Comparison of ENCODE assay signal across 9 mouse cellular contexts in the genomic region with DNA sequence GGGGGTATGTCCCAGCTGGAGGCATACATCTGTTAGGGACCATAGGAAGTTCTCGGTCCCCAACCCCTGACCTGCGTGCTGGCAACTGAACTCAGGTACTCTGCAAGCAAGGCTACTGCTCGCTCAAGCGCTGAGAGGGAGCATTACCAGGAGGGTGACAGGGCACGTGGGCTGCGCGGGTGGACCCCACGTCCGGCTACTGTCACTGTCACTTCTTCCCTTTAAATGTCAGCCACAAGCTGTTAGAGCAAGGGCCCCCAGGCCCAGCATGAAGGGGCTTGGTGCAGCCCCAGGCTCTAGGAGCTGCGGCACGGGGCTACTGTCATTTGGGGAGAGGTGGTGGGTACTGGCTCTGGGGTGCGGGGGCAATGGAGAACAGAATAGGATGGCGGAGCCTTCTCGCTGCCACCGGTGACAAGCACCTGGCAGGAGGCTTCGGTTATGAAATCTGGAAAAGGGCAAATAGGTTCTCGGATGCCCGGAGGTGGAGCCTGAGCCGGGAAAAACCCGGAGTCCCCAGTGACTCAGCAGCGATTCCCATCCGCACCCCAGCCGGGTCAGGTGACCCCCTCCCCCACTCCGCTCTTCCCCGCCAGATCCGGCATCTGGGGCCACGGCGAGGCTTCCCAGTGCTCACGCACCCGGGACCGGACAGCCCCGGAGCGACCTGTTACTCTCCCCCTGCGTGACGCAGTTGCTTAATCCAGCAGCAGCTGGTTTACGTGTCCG. TPM values are rescaled to one million over a fixed set of nuclear protein-coding genes. Genes with fewer than 3 reads are reported as not detected.
A peak's percentile ranks its signal among the peaks of the same experiment; 100 is the strongest.
DNase-seq lines count a peak whose midpoint lies in the region; ATAC-seq and TF ChIP-seq lines count a peak whose summit lies in the region.
"Had no signal": no experiment of that assay in that cellular context is flagged by ENCODE, and none has a peak within 500 bp of the region (broad histone marks: within the 10 kb centered on the region; RNA-seq: fewer than 3 reads in every experiment).

No protein-coding gene starts in this region.

- H3K4me2 ChIP-seq in forebrain, embryonic 13.5 days: peak overlapping the region; percentile 10

- no peak for TF ChIP-seq CTCF in heart, adult 2 months (IDR thresholded peaks at IDR 0.05)
- no peak for TF ChIP-seq CTCF in small intestine, adult 2 months (IDR thresholded peaks at IDR 0.05; ENCODE audit: extremely low read depth, insufficient read length, insufficient replicate concordance, low read depth, low read length)

- DNase-seq in heart, adult 2 months: peak; percentile 46 to 53
- no peak for DNase-seq in heart, adult 8-10 months (ENCODE audit: low spot score)
- DNase-seq in R1 (ENCODE audit: low read depth, low spot score): peak; percentile 33
- peak; percentile 85 to 89 for DNase-seq in lung, adult 18-20 months
- no peak for DNase-seq in retina, embryonic 14.5 days (ENCODE audit: low spot score)

- no peaks in the 10 kb centered on the region for H3K36me3 ChIP-seq in heart, adult 2 months (ENCODE audit: control insufficient read depth, insufficient read depth, low read length)
- no peaks in the 10 kb centered on the region for H3K36me3 ChIP-seq in forebrain, embryonic 13.5 days (ENCODE audit: poor library complexity, severe bottlenecking)
- no peaks in the 10 kb centered on the region for H3K36me3 ChIP-seq in small intestine, adult 2 months (ENCODE audit: control insufficient read depth, insufficient read depth, low read length)

- H3K9me3 ChIP-seq in forebrain, embryonic 13.5 days (replicated peaks): no peaks in the 10 kb centered on the region

- intact Hi-C loops in heart, adult 2 months (cut with DNase I): no loop called here

- TF ChIP-seq EP300 in heart, adult 2 months (IDR thresholded peaks at IDR 0.05; ENCODE audit: insufficient read depth, low read depth, low read length): no peak

- no peak for TF ChIP-seq POLR2A in heart, adult 2 months (IDR thresholded peaks at IDR 0.05; ENCODE audit: insufficient read depth, low read depth, low read length)
- peak; percentile 21; the same call in 1 of the 2 replicates for TF ChIP-seq POLR2A in small intestine, adult 2 months (IDR thresholded peaks at IDR 0.05; ENCODE audit: low read depth, low read length)

- H3K27me3 ChIP-seq in heart, adult 2 months (ENCODE audit: control insufficient read depth, insufficient read depth, low read length): no peaks in the 10 kb centered on the region
- H3K27me3 ChIP-seq in forebrain, embryonic 13.5 days: peaks cover 62% of the 10 kb centered on the region
- H3K27me3 ChIP-seq in small intestine, adult 2 months (ENCODE audit: control insufficient read depth, insufficient read depth, low read length): no peaks in the 10 kb centered on the region

- H3K4me3 ChIP-seq in heart, adult 2 months: peak overlapping the region; percentile 46
- H3K4me3 ChIP-seq in forebrain, embryonic 13.5 days: peak overlapping the region; percentile 1; the same call in 1 of the 2 replicates
- peak overlapping the region; percentile 63 for H3K4me3 ChIP-seq in small intestine, adult 2 months (ENCODE audit: low read depth, low read length)

- WGBS in heart, adult 2 months: 11% methylated on average over 37 of the region's 37 CpGs
- 7% methylated on average over 37 of the region's 37 CpGs for WGBS in forebrain, embryonic 13.5 days
- WGBS in small intestine, adult 2 months: 7% methylated on average over 37 of the region's 37 CpGs

- H3K79me2 ChIP-seq in heart, adult 2 months (replicated peaks; ENCODE audit: control insufficient read depth, insufficient read depth, low read length): no peaks in the 10 kb centered on the region

- no peak for ATAC-seq in forebrain, embryonic 13.5 days
- peak; percentile 34 for ATAC-seq in inflammation-experienced regulatory T-cells, adult 6 months

- H3K9ac ChIP-seq in heart, adult 2 months (ENCODE audit: low read depth, low read length): peak overlapping the region; percentile 27
- H3K9ac ChIP-seq in forebrain, embryonic 13.5 days: peak overlapping the region; percentile 40; the same call in 1 of the 2 replicates

- peaks cover 6% of the 10 kb centered on the region for H3K4me1 ChIP-seq in heart, adult 2 months (ENCODE audit: control insufficient read depth, insufficient read depth, low read length)
- H3K4me1 ChIP-seq in forebrain, embryonic 13.5 days: peaks cover 11% of the 10 kb centered on the region
- H3K4me1 ChIP-seq in small intestine, adult 2 months (ENCODE audit: control insufficient read depth, insufficient read depth, insufficient read length, low read length): peaks cover 26% of the 10 kb centered on the region

- H3K27ac ChIP-seq in heart, adult 2 months: no peak overlapping the region
- no peak overlapping the region for H3K27ac ChIP-seq in forebrain, embryonic 13.5 days
- H3K27ac ChIP-seq in small intestine, adult 2 months (ENCODE audit: insufficient read depth, low read depth, low read length): peak overlapping the region; percentile 88

RNA-seq across cellular contexts. Expression of gene Gng7, which starts 29.3 kb away (rescaled TPM):
- under 1 TPM; 0.50 to 0.63 TPM for total RNA-seq in heart, adult 2 months (2021)
- 0.68 and 1.1 TPM in 2 replicates for polyA plus RNA-seq in heart, adult 2 months (2012; rRNA removed)
- total RNA-seq in heart, adult 8-10 months (2022): 1 to 10 TPM; 1.0 to 1.7 (median 1.5) TPM
- 14.8 and 17.6 TPM in 2 replicates for polyA plus RNA-seq in forebrain, embryonic 13.5 days (2015; fragmentation: Nextera tagmentation; extraction: Ambion mirVana)
- polyA plus RNA-seq in inflammation-experienced regulatory T-cells, adult 6 months (2017; shearing (Covaris generic)): not detected
- 0.44 and 0.74 TPM in 2 replicates for polyA plus RNA-seq in small intestine, adult 2 months (2012; rRNA removed)
- total RNA-seq: neutrophil, adult 5-6 weeks had no signal

RNA-seq across cellular contexts. Expression of gene Diras1, which starts 40.1 kb away (rescaled TPM):
- not detected for total RNA-seq in heart, adult 2 months (2021)
- 0.04 and 0.06 TPM in 2 replicates for polyA plus RNA-seq in heart, adult 2 months (2012; rRNA removed)
- total RNA-seq in heart, adult 8-10 months (2022): under 1 TPM in 1 of 4 experiments, not detected in 3; 0.44 TPM
- 13.4 and 15.0 TPM in 2 replicates for polyA plus RNA-seq in forebrain, embryonic 13.5 days (2015; fragmentation: Nextera tagmentation; extraction: Ambion mirVana)
- polyA plus RNA-seq in inflammation-experienced regulatory T-cells, adult 6 months (2017; shearing (Covaris generic)): not detected
- 0.32 and 0.38 TPM in 2 replicates for polyA plus RNA-seq in small intestine, adult 2 months (2012; rRNA removed)
- total RNA-seq: neutrophil, adult 5-6 weeks had no signal

RNA-seq across cellular contexts. Expression of gene Slc39a3, which starts 51.8 kb away (rescaled TPM):
- 10 to 100 TPM; 13.9 to 14.4 TPM for total RNA-seq in heart, adult 2 months (2021)
- polyA plus RNA-seq in heart, adult 2 months (2012; rRNA removed): 20.5 and 21.9 TPM in 2 replicates
- total RNA-seq in heart, adult 8-10 months (2022): 10 to 100 TPM; 12.1 to 14.1 (median 12.7) TPM
- 33.4 and 37.8 TPM in 2 replicates for polyA plus RNA-seq in forebrain, embryonic 13.5 days (2015; fragmentation: Nextera tagmentation; extraction: Ambion mirVana)
- polyA plus RNA-seq in inflammation-experienced regulatory T-cells, adult 6 months (2017; shearing (Covaris generic)): 1 to 10 TPM; 2.4 to 5.0 (median 2.7) TPM
- polyA plus RNA-seq in small intestine, adult 2 months (2012; rRNA removed): 19.3 and 31.6 TPM in 2 replicates

RNA-seq across cellular contexts. Expression of gene Gadd45b, which starts 55.5 kb away (rescaled TPM):
- total RNA-seq in heart, adult 2 months (2021): 10 to 100 TPM; 10.9 to 13.9 TPM
- polyA plus RNA-seq in heart, adult 2 months (2012; rRNA removed): 10.0 and 10.1 TPM in 2 replicates
- 10 to 100 TPM in 2 of 4 experiments, 1 to 10 TPM in 2; 5.0 to 18.1 (median 12.0) TPM for total RNA-seq in heart, adult 8-10 months (2022)
- polyA plus RNA-seq in forebrain, embryonic 13.5 days (2015; fragmentation: Nextera tagmentation; extraction: Ambion mirVana): 4.9 and 5.1 TPM in 2 replicates
- 10 to 100 TPM; 26.4 to 51.5 (median 39.3) TPM for polyA plus RNA-seq in inflammation-experienced regulatory T-cells, adult 6 months (2017; shearing (Covaris generic))
- 16.2 and 29.7 TPM in 2 replicates for polyA plus RNA-seq in small intestine, adult 2 months (2012; rRNA removed)

Comparison
In these comparisons a context has a peak if more than half of its experiments do, and no peak if none do; other contexts are left out.
1. DNase-seq: peak in heart, adult 2 months (2 of 2), R1 (single experiment) and lung, adult 18-20 months (2 of 2); none in heart, adult 8-10 months (single experiment) and retina, embryonic 14.5 days (single experiment).
2. H3K4me3 ChIP-seq: peak in every context shown above with its lines; median percentile 63 in small intestine, adult 2 months; 46 in heart, adult 2 months; 1 in forebrain, embryonic 13.5 days.
3. RNA of gene Diras1, which starts 40.1 kb away (polyA plus RNA-seq): 13.4 to 15.0 TPM in forebrain, embryonic 13.5 days; 0.32 to 0.38 TPM in small intestine, adult 2 months, 0.04 to 0.06 TPM in heart, adult 2 months and not detected in inflammation-experienced regulatory T-cells, adult 6 months; every median in the first group is over 10 times any median in the second.